21 mouse cellular contexts compared by ENCODE assay signal in genomic region chr8:91884325-91884724, GRCm38 (mm10).
A peak's percentile ranks its signal among the peaks of the same experiment; 100 is the strongest.
DNase-seq lines count a peak whose midpoint lies in the region; ATAC-seq lines count a peak whose summit lies in the region.
"Had no signal": no experiment of that assay in that cellular context is flagged by ENCODE, and none has a peak within 500 bp of the region (broad histone marks: within the 10 kb centered on the region; RNA-seq: fewer than 3 reads in every experiment).

No protein-coding gene starts in this region.

- peak; percentile 36 for DNase-seq in limb, embryonic 11.5 days (ENCODE audit: low spot score)
- DNase-seq in limb, embryonic 10.5 days (ENCODE audit: low spot score), result no peak
- peak; percentile 49 for DNase-seq in ES-CJ7 (ENCODE audit: low read depth, low spot score)
- peak; percentile 24 for DNase-seq in c-Kit-positive CD71-positive TER-119-negative erythroid progenitor cells, embryonic 14.5 days (ENCODE audit: low read depth)
- DNase-seq in yolk sac, embryonic 10.5 days (ENCODE audit: low spot score), result peak; percentile 10
- no peak for DNase-seq in cerebellum, postnatal 25 days
- DNase-seq in urinary bladder, adult 18-20 months (ENCODE audit: low spot score in 2 of 2), result no peak
- DNase-seq: adrenal gland, postnatal 14 days; cerebellum, adult 2 months; cerebellum, postnatal 10 days; forebrain, postnatal 0 days; gastrocnemius, postnatal 14 days; heart, adult 2 months; heart, postnatal 14 days had no signal

- no peaks in the 10 kb centered on the region for H3K36me3 ChIP-seq in limb, embryonic 11.5 days (ENCODE audit: control insufficient read depth, insufficient read depth, low read length)
- H3K36me3 ChIP-seq in limb, embryonic 10.5 days, result no peaks in the 10 kb centered on the region
- H3K36me3 ChIP-seq: embryonic facial prominence, embryonic 12.5 days; G1E; heart, embryonic 15.5 days; hindbrain, embryonic 13.5 days had no signal

- H3K27me3 ChIP-seq in limb, embryonic 11.5 days (ENCODE audit: control insufficient read depth, insufficient read depth, low read length), result peaks cover 12% of the 10 kb centered on the region
- H3K27me3 ChIP-seq in limb, embryonic 10.5 days (ENCODE audit: low read depth, poor library complexity, severe bottlenecking), result peaks cover 94% of the 10 kb centered on the region
- H3K27me3 ChIP-seq: embryonic facial prominence, embryonic 12.5 days had no signal

- no peaks in the 10 kb centered on the region; the same call in 1 of the 2 replicates for H3K4me1 ChIP-seq in limb, embryonic 11.5 days (ENCODE audit: control insufficient read depth, insufficient read depth, low read length)
- peaks cover 19% of the 10 kb centered on the region for H3K4me1 ChIP-seq in limb, embryonic 10.5 days
- H3K4me1 ChIP-seq: embryonic facial prominence, embryonic 12.5 days; heart, embryonic 15.5 days had no signal

- H3K9ac ChIP-seq in limb, embryonic 11.5 days (ENCODE audit: low read length), result no peak overlapping the region
- H3K9ac ChIP-seq: embryonic facial prominence, embryonic 12.5 days; forebrain, postnatal 0 days; heart, embryonic 15.5 days; hindbrain, embryonic 13.5 days had no signal

- H3K27ac ChIP-seq in limb, embryonic 11.5 days (replicated peaks; ENCODE audit: low read depth, low read length), result no peak overlapping the region
- no peak overlapping the region for H3K27ac ChIP-seq in limb, embryonic 10.5 days
- H3K27ac ChIP-seq: embryonic facial prominence, embryonic 12.5 days; heart, adult 2 months; heart, embryonic 15.5 days; hindbrain, embryonic 13.5 days; hindbrain, postnatal 0 days had no signal

- no peak for ATAC-seq in limb, embryonic 11.5 days (ENCODE audit: insufficient number of reproducible peaks, low FRiP score, low TSS enrichment, low read depth)
- ATAC-seq: activated CD4-positive, CD25-positive, alpha-beta regulatory T cell, adult 4 months; forebrain, postnatal 0 days; hindbrain, postnatal 0 days had no signal

- H3K9me3 ChIP-seq in limb, embryonic 11.5 days (ENCODE audit: control insufficient read depth, low read length), result no peaks in the 10 kb centered on the region
- no peaks in the 10 kb centered on the region for H3K9me3 ChIP-seq in limb, embryonic 10.5 days (replicated peaks)
- H3K9me3 ChIP-seq: embryonic facial prominence, embryonic 12.5 days; heart, embryonic 15.5 days; hindbrain, embryonic 13.5 days had no signal

- H3K4me3 ChIP-seq in limb, embryonic 11.5 days (ENCODE audit: low read depth, low read length), result no peak overlapping the region
- H3K4me3 ChIP-seq in limb, embryonic 10.5 days, result no peak overlapping the region
- H3K4me3 ChIP-seq: embryonic facial prominence, embryonic 12.5 days; heart, adult 2 months; heart, embryonic 15.5 days; hindbrain, embryonic 13.5 days had no signal

- no peak overlapping the region for H3K4me2 ChIP-seq in limb, embryonic 11.5 days (ENCODE audit: low read depth, severe bottlenecking)
- H3K4me2 ChIP-seq: embryonic facial prominence, embryonic 12.5 days; heart, embryonic 11.5 days; heart, embryonic 15.5 days; hindbrain, embryonic 13.5 days had no signal

- WGBS in limb, embryonic 11.5 days, result 30% methylated on average over 3 of the region's 3 CpGs
- 30% methylated on average over 3 of the region's 3 CpGs for WGBS in limb, embryonic 10.5 days

Comparison
In these comparisons a context has a peak if more than half of its experiments do, and no peak if none do; other contexts are left out.
1. DNase-seq: peak in limb, embryonic 11.5 days (single experiment), ES-CJ7 (single experiment), c-Kit-positive CD71-positive TER-119-negative erythroid progenitor cells, embryonic 14.5 days (single experiment) and yolk sac, embryonic 10.5 days (single experiment); none in limb, embryonic 10.5 days (single experiment), cerebellum, postnatal 25 days (0 of 2) and urinary bladder, adult 18-20 months (0 of 2).